Comparison of ENCODE assay signal across 8 mouse cellular contexts in genomic region chr2:165898202-165899194, GRCm38 (mm10). TPM values are rescaled to one million over a fixed set of nuclear protein-coding genes. Genes with fewer than 3 reads are reported as not detected.
DNase-seq lines count a peak whose midpoint lies in the region; ATAC-seq and TF ChIP-seq lines count a peak whose summit lies in the region.

Gene Zmynd8 (minus strand): TSS chr2:165899016.

- intact Hi-C loops in left cerebral cortex, postnatal 10 days (cut with DNase I), result no loop called here

- DNase-seq in spleen, adult 2 months (ENCODE audit: low read depth in 1 of 2, low spot score in 2 of 2), result no peak
- DNase-seq in spleen, postnatal 4 days (ENCODE audit: low spot score in 2 of 2), result no peak
- DNase-seq in embryonic facial prominence, embryonic 10.5 days (ENCODE audit: low spot score), result peak; percentile 80
- no peak for DNase-seq in left cerebral cortex, postnatal 10 days (ENCODE audit: extremely low spot score in 1 of 2, low spot score in 2 of 2)
- DNase-seq in midbrain, postnatal 0 days (ENCODE audit: low spot score), result no peak
- no peak for DNase-seq in right cerebral cortex, adult 2 months (ENCODE audit: low spot score in 2 of 2)
- no peak for DNase-seq in urinary bladder, postnatal 10 days (ENCODE audit: low spot score)

- 91% methylated on average over 23 of the region's 23 CpGs for WGBS in spleen, adult 2 months
- 12% methylated on average over 23 of the region's 23 CpGs for WGBS in embryonic facial prominence, embryonic 10.5 days
- 24% methylated on average over 23 of the region's 23 CpGs for WGBS in heart, embryonic 12.5 days
- 48% methylated on average over 23 of the region's 23 CpGs for WGBS in midbrain, postnatal 0 days

- no peaks in the 10 kb centered on the region for H3K9me3 ChIP-seq in embryonic facial prominence, embryonic 10.5 days
- H3K9me3 ChIP-seq in heart, embryonic 12.5 days (replicated peaks), result no peaks in the 10 kb centered on the region
- H3K9me3 ChIP-seq in midbrain, postnatal 0 days (ENCODE audit: low read length), result no peaks in the 10 kb centered on the region

- peak within 1 kb of the TSS; percentile 49 for H3K9ac ChIP-seq in heart, embryonic 12.5 days
- H3K9ac ChIP-seq in midbrain, postnatal 0 days (replicated peaks; ENCODE audit: low read length, poor library complexity, severe bottlenecking), result no peak within 1 kb of the TSS

- H3K27ac ChIP-seq in spleen, adult 2 months (ENCODE audit: insufficient read depth, low read length), result no peak within 1 kb of the TSS
- peak within 1 kb of the TSS; percentile 92 for H3K27ac ChIP-seq in embryonic facial prominence, embryonic 10.5 days (replicated peaks)
- peak within 1 kb of the TSS; percentile 76 for H3K27ac ChIP-seq in heart, embryonic 12.5 days (ENCODE audit: poor library complexity, severe bottlenecking)
- no peak within 1 kb of the TSS for H3K27ac ChIP-seq in midbrain, postnatal 0 days (ENCODE audit: low read depth, low read length)

- H3K36me3 ChIP-seq in spleen, adult 2 months (ENCODE audit: control insufficient read depth, insufficient read depth, low read length), result no peaks in the 10 kb centered on the region
- H3K36me3 ChIP-seq in embryonic facial prominence, embryonic 10.5 days (replicated peaks), result no peaks in the 10 kb centered on the region
- no peaks in the 10 kb centered on the region for H3K36me3 ChIP-seq in heart, embryonic 12.5 days
- no peaks in the 10 kb centered on the region for H3K36me3 ChIP-seq in midbrain, postnatal 0 days (ENCODE audit: insufficient read depth, low read length)

- no peak within 1 kb of the TSS for H3K4me3 ChIP-seq in spleen, adult 2 months (ENCODE audit: extremely low read depth, insufficient read depth, insufficient read length)
- H3K4me3 ChIP-seq in embryonic facial prominence, embryonic 10.5 days, result peak within 1 kb of the TSS; percentile 52
- peak within 1 kb of the TSS; percentile 36 for H3K4me3 ChIP-seq in heart, embryonic 12.5 days
- H3K4me3 ChIP-seq in midbrain, postnatal 0 days (ENCODE audit: low read depth, low read length), result no peak within 1 kb of the TSS

- no peak for TF ChIP-seq CTCF in spleen, adult 2 months (IDR thresholded peaks at IDR 0.05; ENCODE audit: extremely low read depth, insufficient read depth, insufficient read length, insufficient replicate concordance)
- TF ChIP-seq CTCF in midbrain, postnatal 0 days (IDR thresholded peaks at IDR 0.05), result no peak

- peak within 1 kb of the TSS; percentile 53 for H3K4me2 ChIP-seq in heart, embryonic 12.5 days
- H3K4me2 ChIP-seq in midbrain, postnatal 0 days (ENCODE audit: low read depth, low read length, poor library complexity, severe bottlenecking), result no peak within 1 kb of the TSS

- peak; percentile 73 for ATAC-seq in heart, embryonic 12.5 days (ENCODE audit: insufficient number of reproducible peaks, low FRiP score)
- ATAC-seq in midbrain, postnatal 0 days (ENCODE audit: low FRiP score), result no peak

- no peak for TF ChIP-seq POLR2A in spleen, adult 2 months (IDR thresholded peaks at IDR 0.05; ENCODE audit: low read depth, low read length)

- no peaks in the 10 kb centered on the region for H3K4me1 ChIP-seq in spleen, adult 2 months (ENCODE audit: control insufficient read depth, insufficient read depth, insufficient read length)
- peaks cover 65% of the 10 kb centered on the region for H3K4me1 ChIP-seq in embryonic facial prominence, embryonic 10.5 days
- H3K4me1 ChIP-seq in heart, embryonic 12.5 days (replicated peaks), result peaks cover 54% of the 10 kb centered on the region
- no peaks in the 10 kb centered on the region for H3K4me1 ChIP-seq in midbrain, postnatal 0 days (ENCODE audit: insufficient read depth, low read length)

- no peaks in the 10 kb centered on the region for H3K27me3 ChIP-seq in spleen, adult 2 months (ENCODE audit: control insufficient read depth, insufficient read depth, low read length)
- H3K27me3 ChIP-seq in embryonic facial prominence, embryonic 10.5 days (replicated peaks; ENCODE audit: low read depth, poor library complexity, severe bottlenecking), result no peaks in the 10 kb centered on the region
- no peaks in the 10 kb centered on the region for H3K27me3 ChIP-seq in heart, embryonic 12.5 days (replicated peaks)
- no peaks in the 10 kb centered on the region for H3K27me3 ChIP-seq in midbrain, postnatal 0 days (ENCODE audit: insufficient read depth, low read length)

RNA-seq across cellular contexts. Expression of gene Zmynd8, which starts in this region (rescaled TPM):
- polyA plus RNA-seq in spleen, adult 2 months (2012; rRNA removed), result 25.0 and 25.4 TPM in 2 replicates
- polyA plus RNA-seq in embryonic facial prominence, embryonic 10.5 days (2016; fragmentation: Nextera tagmentation; extraction: Ambion mirVana), result 68.1 and 69.9 TPM in 2 replicates
- polyA plus RNA-seq in heart, embryonic 12.5 days (2016; fragmentation: Nextera tagmentation; extraction: Ambion mirVana), result 44.7 and 48.0 TPM in 2 replicates
- 100 to 1,000 TPM; 101 to 104 TPM for total RNA-seq in left cerebral cortex, postnatal 10 days (2021)
- total RNA-seq in midbrain, postnatal 0 days (2014; rRNA removed), result 55.9 and 73.4 TPM in 2 replicates
- polyA plus RNA-seq in midbrain, postnatal 0 days (2015; fragmentation: Nextera tagmentation; extraction: Ambion mirVana), result 56.8 and 59.0 TPM in 2 replicates

Comparison
In these comparisons a context has a peak if more than half of its experiments do, and no peak if none do; other contexts are left out.
1. H3K27ac ChIP-seq: peak in embryonic facial prominence, embryonic 10.5 days (single experiment) and heart, embryonic 12.5 days (single experiment); none in spleen, adult 2 months (single experiment) and midbrain, postnatal 0 days (single experiment).
2. H3K4me3 ChIP-seq: peak in embryonic facial prominence, embryonic 10.5 days (single experiment) and heart, embryonic 12.5 days (single experiment); none in spleen, adult 2 months (single experiment) and midbrain, postnatal 0 days (single experiment).